Mouse (Mus musculus) embryonic facial prominence, embryonic 13.5 days (tissue): ENCODE results near the gene C8a. TPM values are rescaled to one million over a fixed set of nuclear protein-coding genes. Genes with fewer than 3 reads are reported as not detected.

Experiments
- ATAC-seq: fragments of 200-750 bp; cut with Nextera tagmentation; 2 replicates; pipeline ENCODE4 v1.8.0; 2017; ENCODE audit warnings: low read depth; ENCODE audit not compliant: insufficient number of reproducible peaks, insufficient read depth, low FRiP score, low TSS enrichment
- H3K27ac ChIP-seq: fragments of 300-500 bp; sonication (generic); 2 replicates; pipeline ENCODE4 v1.5.1; 2015; ENCODE audit warnings: moderate library complexity, mild to moderate bottlenecking, inconsistent platforms
- H3K27me3 ChIP-seq: fragments of 300-500 bp; sonication (generic); 2 replicates; pipeline ENCODE4 v1.6.1; 2015; ENCODE audit warnings: mild to moderate bottlenecking, inconsistent platforms
- H3K36me3 ChIP-seq: fragments of 300-500 bp; sonication (generic); 2 replicates; pipeline ENCODE4 v1.6.1; 2015; ENCODE audit warnings: mild to moderate bottlenecking, inconsistent platforms
- H3K4me1 ChIP-seq: fragments of 300-500 bp; sonication (generic); 2 replicates; pipeline ENCODE4 v1.6.1; 2015; ENCODE audit warnings: inconsistent platforms
- H3K4me2 ChIP-seq: fragments of 300-500 bp; sonication (generic); 2 replicates; pipeline ENCODE4 v1.6.1; 2015; ENCODE audit warnings: moderate library complexity, mild to moderate bottlenecking, inconsistent platforms
- H3K4me3 ChIP-seq: fragments of 300-500 bp; sonication (generic); 2 replicates; pipeline ENCODE4 v1.5.1; 2015; ENCODE audit warnings: mild to moderate bottlenecking, inconsistent platforms
- H3K9ac ChIP-seq: fragments of 300-500 bp; sonication (generic); 2 replicates; pipeline ENCODE4 v1.6.1; 2015; ENCODE audit warnings: mild to moderate bottlenecking, inconsistent platforms
- H3K9me3 ChIP-seq: fragments of 300-500 bp; sonication (generic); 2 replicates; pipeline ENCODE4 v1.6.1; 2016; ENCODE audit warnings: inconsistent platforms
- WGBS: fragments of 180-500 bp; shearing (Covaris S2); methylation state at CpG from one replicate; pipeline ENCODE4 v1.1.7; 2015; ENCODE audit warnings: mixed read lengths; 5-methylcytosine and 5-hydroxymethylcytosine counted together
- polyA plus RNA-seq: library from polyadenylated mRNA; unstranded; fragments of >200 nt; fragmentation: Nextera tagmentation; extraction: Ambion mirVana; gene quantifications from 2 replicates; pipeline ENCODE4 v1.2.1, GENCODE M21; 2015

The C8a gene
- polyA plus RNA-seq, 1 experiment from 2014 or later = not detected

- Histone ChIP-seq H3K4me1 (no peaks in the 10 kb centered on the region), H3K27me3 (peaks cover 24% of the 10 kb centered on the region), H3K9ac (no peak overlapping the region), H3K9me3 (no peaks in the 10 kb centered on the region), H3K36me3 (no peaks in the 10 kb centered on the region), H3K27ac (no peak overlapping the region), H3K4me2 (no peak overlapping the region), H3K4me3 (no peak overlapping the region)
- no peak for ATAC-seq
- 78% methylated on average over 9 of the region's 9 CpGs for WGBS
These were observed 12.5 kb upstream of the C8a start for GRCm38 (mm10) chr4:104888499-104889262.

DNA sequence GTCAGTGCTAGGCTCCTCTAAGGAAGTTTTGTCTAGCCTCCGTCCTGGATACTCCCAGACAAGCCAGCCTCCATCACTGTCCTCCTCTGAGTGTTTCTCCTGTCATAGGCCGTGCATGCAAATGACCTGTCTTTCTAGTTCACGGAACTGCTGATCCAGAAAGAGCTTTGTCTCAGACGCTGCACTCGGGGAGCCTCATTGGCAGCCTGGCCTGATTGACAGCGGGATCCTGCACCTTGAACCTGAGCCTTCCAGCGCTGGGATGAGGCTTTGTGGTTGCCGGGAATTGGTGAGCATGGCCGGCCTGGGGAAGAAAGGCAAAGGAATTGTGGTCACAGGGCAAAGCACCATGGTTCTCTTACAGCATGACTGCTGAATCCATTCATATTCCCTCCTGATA is 11.3 kb upstream of the C8a start:
- no peak overlapping the region for H3K4me2 ChIP-seq
- H3K27me3 ChIP-seq = peaks cover 21% of the 10 kb centered on the region
- H3K27ac ChIP-seq = no peak overlapping the region
- no peak overlapping the region for H3K9ac ChIP-seq
- 67% methylated on average over 9 of the region's 9 CpGs for WGBS
- H3K4me3 ChIP-seq = no peak overlapping the region
- H3K36me3 ChIP-seq = no peaks in the 10 kb centered on the region
- H3K9me3 ChIP-seq = no peaks in the 10 kb centered on the region
- no peak for ATAC-seq
- no peaks in the 10 kb centered on the region for H3K4me1 ChIP-seq

GRCm38 (mm10) chr4:104875832-104876231 is 366 bp downstream of the C8a start:
- Histone ChIP-seq H3K4me1 (no peaks in the 10 kb centered on the region), H3K36me3 (no peaks in the 10 kb centered on the region), H3K4me3 (no peak overlapping the region), H3K9me3 (no peaks in the 10 kb centered on the region), H3K4me2 (no peak overlapping the region), H3K27me3 (0 out of 2 replicates have a peak, but pooled peaks cover 3% of the 10 kb centered on the region), H3K27ac (no peak overlapping the region), H3K9ac (no peak overlapping the region)
- ATAC-seq = no peak
- WGBS = 57% methylated on average over 4 of the region's 4 CpGs

GRCm38 (mm10) chr4:104870196-104870595 is 6.0 kb downstream of the C8a start:
- no peak overlapping the region for H3K27ac ChIP-seq
- no peaks in the 10 kb centered on the region for H3K27me3 ChIP-seq
- no peaks in the 10 kb centered on the region for H3K9me3 ChIP-seq
- no peak overlapping the region for H3K9ac ChIP-seq
- no peak overlapping the region for H3K4me3 ChIP-seq
- WGBS = 88% methylated on average over 5 of the region's 5 CpGs
- no peak for ATAC-seq
- H3K4me1 ChIP-seq = peaks cover 11% of the 10 kb centered on the region; the same call in 1 of the 2 replicates
- H3K36me3 ChIP-seq = no peaks in the 10 kb centered on the region
- no peak overlapping the region for H3K4me2 ChIP-seq

DNA sequence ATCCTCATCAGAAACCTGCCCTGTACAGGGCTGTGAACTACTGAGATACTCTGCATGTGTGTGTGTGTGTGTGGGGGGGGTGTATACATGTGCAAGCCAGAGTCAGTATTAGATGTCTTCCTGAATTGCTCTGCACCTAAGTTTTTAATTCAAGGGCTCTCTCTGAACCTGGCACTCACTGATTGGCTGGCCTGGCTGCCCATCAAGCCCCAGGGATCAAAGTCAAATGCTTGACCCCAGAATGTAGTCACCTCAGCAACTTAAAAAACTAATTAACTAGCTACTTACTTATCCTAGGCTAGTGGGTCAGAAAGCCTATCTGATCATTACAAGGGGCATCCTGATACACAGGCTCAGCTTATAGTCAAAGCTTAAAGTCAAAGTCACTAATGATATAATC is 6.6 kb downstream of the C8a start:
- no peaks in the 10 kb centered on the region for H3K36me3 ChIP-seq
- no peak overlapping the region for H3K4me3 ChIP-seq
- no peaks in the 10 kb centered on the region for H3K9me3 ChIP-seq
- no peak overlapping the region for H3K4me2 ChIP-seq
- H3K27me3 ChIP-seq = no peaks in the 10 kb centered on the region
- no peak for ATAC-seq
- H3K9ac ChIP-seq = no peak overlapping the region
- H3K27ac ChIP-seq = no peak overlapping the region
- H3K4me1 ChIP-seq = peaks cover 17% of the 10 kb centered on the region; the same call in 1 of the 2 replicates

DNA sequence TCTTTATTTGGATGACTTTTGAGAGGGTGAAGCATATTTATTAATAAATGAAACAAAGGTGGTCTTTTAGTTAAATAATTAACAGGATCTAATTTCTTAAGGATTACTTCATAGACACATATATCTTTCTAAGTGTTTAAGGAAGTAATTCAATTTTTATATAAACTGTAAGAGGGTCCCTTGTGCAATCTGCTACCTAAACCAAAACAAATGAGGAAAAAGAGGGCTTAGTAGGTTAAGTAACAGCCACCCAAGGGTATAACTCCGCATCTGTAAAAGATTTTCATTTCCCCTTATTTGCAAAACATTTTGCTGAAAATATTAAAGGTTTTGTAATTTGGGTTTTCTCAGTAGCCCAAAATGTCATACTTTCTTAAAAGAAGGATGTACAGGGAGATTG is 11.8 kb downstream of the C8a start:
- ATAC-seq = no peak
- WGBS = 67% methylated on average over 1 of the region's 1 CpGs

DNA sequence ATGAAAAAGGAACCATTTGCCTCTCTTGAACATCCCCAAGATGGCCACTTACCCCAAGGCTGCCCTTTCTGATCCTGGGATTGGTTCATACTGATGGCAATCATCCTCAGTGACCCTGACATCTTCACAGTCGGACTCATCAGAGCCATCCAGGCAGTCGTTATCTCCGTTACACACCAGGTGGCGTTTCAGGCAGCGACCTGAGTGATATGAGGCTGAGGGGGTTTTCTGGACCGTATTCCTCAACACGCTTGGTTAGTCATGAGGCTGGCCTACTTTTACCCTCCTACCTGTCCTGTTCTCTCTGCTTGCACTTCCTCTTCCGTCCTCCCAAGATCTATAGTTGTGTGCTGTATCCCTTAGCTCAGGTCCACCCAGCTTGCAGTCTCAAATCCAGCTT is 15.0 kb downstream of the C8a start:
- Histone ChIP-seq H3K9me3 (no peaks in the 10 kb centered on the region), H3K4me1 (peaks cover 15% of the 10 kb centered on the region; the same call in 1 of the 2 replicates)
- ATAC-seq = no peak

More for the DNA sequence above, 11.8 kb downstream of the C8a start:
- Histone ChIP-seq H3K4me1 (peaks cover 18% of the 10 kb centered on the region; the same call in 1 of the 2 replicates), H3K9ac (no peak overlapping the region), H3K4me2 (no peak overlapping the region), H3K27me3 (no peaks in the 10 kb centered on the region; the same call in 1 of the 2 replicates), H3K27ac (no peak overlapping the region), H3K36me3 (no peaks in the 10 kb centered on the region), H3K9me3 (no peaks in the 10 kb centered on the region), H3K4me3 (no peak overlapping the region)

DNA sequence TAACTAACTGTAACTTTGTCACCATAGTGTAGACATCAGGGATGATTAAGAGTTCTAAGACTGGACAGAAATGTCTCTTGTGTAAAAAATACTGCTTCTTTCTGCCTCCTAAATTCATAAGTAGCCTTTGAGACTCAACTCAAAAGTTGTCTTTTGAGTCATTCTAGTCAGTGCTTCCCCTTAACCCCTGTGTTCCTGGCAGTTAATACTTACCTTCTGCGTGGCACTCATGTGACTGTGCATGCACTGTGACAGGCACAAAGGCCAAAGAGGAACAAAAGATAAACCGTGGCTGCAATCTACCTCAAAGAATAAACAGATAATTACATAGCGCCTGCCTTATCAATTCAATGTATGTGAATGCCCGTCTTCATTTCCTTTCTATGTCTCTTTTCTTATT is 18.4 kb downstream of the C8a start:
- no peaks in the 10 kb centered on the region for H3K27me3 ChIP-seq
- H3K4me2 ChIP-seq = no peak overlapping the region
- no peak overlapping the region for H3K4me3 ChIP-seq
- no peak overlapping the region for H3K27ac ChIP-seq
- H3K36me3 ChIP-seq = no peaks in the 10 kb centered on the region
- no peaks in the 10 kb centered on the region for H3K9me3 ChIP-seq
- no peaks in the 10 kb centered on the region for H3K4me1 ChIP-seq
- WGBS = 75% methylated on average over 4 of the region's 4 CpGs
- no peak overlapping the region for H3K9ac ChIP-seq
- ATAC-seq = no peak

More for the DNA sequence above, 15.0 kb downstream of the C8a start:
- no peak overlapping the region for H3K4me2 ChIP-seq
- 82% methylated on average over 8 of the region's 8 CpGs for WGBS
- H3K27me3 ChIP-seq = no peaks in the 10 kb centered on the region; the same call in 1 of the 2 replicates
- H3K36me3 ChIP-seq = no peaks in the 10 kb centered on the region
- H3K27ac ChIP-seq = no peak overlapping the region
- no peak overlapping the region for H3K9ac ChIP-seq
- H3K4me3 ChIP-seq = no peak overlapping the region

DNA sequence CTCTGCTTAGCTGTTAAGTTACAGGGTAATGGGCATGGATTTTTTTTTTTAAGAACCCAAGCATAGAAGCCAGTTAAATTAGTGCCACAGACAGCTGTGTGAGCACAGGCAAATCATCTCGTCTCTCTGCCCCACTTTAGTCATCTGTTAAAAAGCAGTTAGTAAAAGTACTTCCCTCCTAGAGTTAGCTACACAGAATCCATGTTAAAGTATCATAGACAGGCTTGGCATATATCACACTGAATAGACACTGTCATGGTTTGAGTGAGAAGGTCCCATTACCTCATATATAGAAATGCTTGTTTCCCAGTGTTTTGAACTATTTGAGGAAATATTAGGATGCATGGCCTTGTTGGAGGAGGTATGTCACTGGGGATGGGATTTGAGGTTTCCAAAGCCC is 19.2 kb downstream of the C8a start, which contains the start of gene Gm17662:
Gene Gm17662 (plus strand): TSS at position 301 of the 400 bp plus-strand sequence.
- H3K4me3 ChIP-seq = no peak within 1 kb of the TSS
- H3K4me1 ChIP-seq = no peaks in the 10 kb centered on the region
- H3K27me3 ChIP-seq = no peaks in the 10 kb centered on the region
- ATAC-seq = no peak
- no peaks in the 10 kb centered on the region for H3K36me3 ChIP-seq
- WGBS = 58% methylated on average over 1 of the region's 1 CpGs
- no peak within 1 kb of the TSS for H3K4me2 ChIP-seq
- H3K9me3 ChIP-seq = no peaks in the 10 kb centered on the region
- no peak within 1 kb of the TSS for H3K27ac ChIP-seq
- no peak within 1 kb of the TSS for H3K9ac ChIP-seq

DNA sequence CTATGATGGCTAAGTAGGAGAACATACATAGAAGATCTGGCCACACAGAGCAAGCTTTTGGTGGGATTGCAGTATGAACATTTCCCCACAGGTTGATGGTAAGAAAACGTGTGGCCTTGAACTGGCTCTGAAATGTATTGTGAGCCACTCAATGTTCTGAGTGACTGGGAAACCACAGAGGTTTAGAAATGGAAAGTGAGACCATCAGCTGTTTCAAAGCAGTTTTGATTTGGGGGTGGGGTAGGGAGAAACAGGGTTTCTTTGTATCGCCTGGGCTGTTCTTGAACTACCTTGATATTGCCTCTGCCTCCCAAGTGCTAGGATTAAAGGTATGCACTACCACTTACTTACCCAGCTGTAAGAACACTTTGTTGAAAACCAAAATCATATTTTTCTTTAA is 21.0 kb downstream of the C8a start:
- Histone ChIP-seq H3K36me3 (no peaks in the 10 kb centered on the region), H3K9ac (no peak overlapping the region), H3K9me3 (no peaks in the 10 kb centered on the region), H3K27ac (no peak overlapping the region), H3K4me3 (no peak overlapping the region), H3K4me1 (no peaks in the 10 kb centered on the region), H3K27me3 (no peaks in the 10 kb centered on the region), H3K4me2 (no peak overlapping the region)
- WGBS = 82% methylated on average over 2 of the region's 2 CpGs
- ATAC-seq = no peak

- Histone ChIP-seq H3K27me3 (no peaks in the 10 kb centered on the region), H3K9ac (no peak overlapping the region), H3K4me1 (no peaks in the 10 kb centered on the region), H3K4me3 (no peak overlapping the region), H3K9me3 (no peaks in the 10 kb centered on the region), H3K27ac (no peak overlapping the region), H3K4me2 (no peak overlapping the region), H3K36me3 (no peaks in the 10 kb centered on the region)
- WGBS = 29% methylated on average over 4 of the region's 4 CpGs
- ATAC-seq = no peak
These were observed 32.7 kb downstream of the C8a start for GRCm38 (mm10) chr4:104843546-104843945.

DNA sequence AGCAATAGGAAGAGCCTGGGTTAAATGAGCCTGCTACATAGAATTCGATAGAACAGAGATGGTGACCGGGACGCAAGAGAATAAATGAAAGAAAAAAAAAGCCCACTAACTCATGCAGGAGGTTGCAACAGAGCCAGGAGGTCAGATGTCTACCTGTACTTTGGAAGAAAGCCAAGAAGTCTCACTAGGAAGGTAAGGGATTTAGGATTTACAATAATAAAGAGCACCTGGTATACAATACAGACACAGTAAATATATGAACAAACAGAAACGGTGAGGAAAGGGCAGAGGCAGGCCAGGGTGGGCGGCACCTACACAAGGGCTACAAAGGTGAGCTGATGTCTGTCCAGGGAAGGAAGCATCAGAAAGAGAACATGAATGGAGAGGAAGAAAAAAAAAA is 34.0 kb downstream of the C8a start:
- Histone ChIP-seq H3K9me3 (no peaks in the 10 kb centered on the region), H3K4me2 (no peak overlapping the region), H3K36me3 (no peaks in the 10 kb centered on the region), H3K4me1 (no peaks in the 10 kb centered on the region), H3K27me3 (no peaks in the 10 kb centered on the region), H3K4me3 (no peak overlapping the region), H3K9ac (no peak overlapping the region), H3K27ac (no peak overlapping the region)
- no peak for ATAC-seq
- 87% methylated on average over 5 of the region's 5 CpGs for WGBS
